Mouse (Mus musculus) lung, postnatal 0 days (tissue): Measurements from ENCODE around the gene Wwc2. TPM values are rescaled to one million over a fixed set of nuclear protein-coding genes. Genes with fewer than 3 reads are reported as not detected.

Experiments used
- ATAC-seq: fragments of 200-750 bp; cut with Nextera tagmentation; 2 replicates; pipeline ENCODE4 v1.8.0; 2017; ENCODE audit warnings: moderate library complexity
- DNase-seq: peaks from one replicate; pipeline ENCODE4 v3.0.0-alpha.2; 2016; ENCODE audit warnings: low spot score
- H3K27ac ChIP-seq: fragments of 300-500 bp; sonication (generic); 2 replicates; pipeline ENCODE4 v1.5.1; 2014; ENCODE audit warnings: antibody characterized with exemption, mild to moderate bottlenecking, low read length, mixed read lengths
- H3K27me3 ChIP-seq: fragments of 300-500 bp; sonication (generic); replicated peaks from 2 replicates; pipeline ENCODE4 v1.6.1; 2014; ENCODE audit warnings: low read length, mixed read lengths; ENCODE audit not compliant: insufficient read depth
- H3K36me3 ChIP-seq: fragments of 300-500 bp; sonication (generic); 2 replicates; pipeline ENCODE4 v1.6.1; 2014; ENCODE audit warnings: low read length, mixed read lengths; ENCODE audit not compliant: insufficient read depth
- H3K4me1 ChIP-seq: fragments of 300-500 bp; sonication (generic); 2 replicates; pipeline ENCODE4 v1.6.1; 2014; ENCODE audit warnings: antibody characterized with exemption, low read depth, low read length, mixed read lengths; ENCODE audit not compliant: insufficient read depth
- H3K4me2 ChIP-seq: fragments of 300-500 bp; sonication (generic); replicated peaks from 2 replicates; pipeline ENCODE4 v1.6.1; 2014; ENCODE audit warnings: low read depth, mild to moderate bottlenecking, low read length, moderate library complexity, mixed read lengths
- H3K4me3 ChIP-seq: fragments of 300-500 bp; sonication (generic); 2 replicates; pipeline ENCODE4 v1.5.1; 2014; ENCODE audit warnings: low read depth, low read length
- H3K9ac ChIP-seq: fragments of 300-500 bp; sonication (generic); replicated peaks from 2 replicates; pipeline ENCODE4 v1.6.1; 2014; ENCODE audit warnings: low read depth, mild to moderate bottlenecking
- H3K9me3 ChIP-seq: fragments of 300-500 bp; sonication (generic); 2 replicates; pipeline ENCODE4 v1.6.1; 2016; ENCODE audit warnings: low read length, mixed read lengths
- CTCF ChIP-seq: IDR thresholded peaks from 2 replicates; pipeline ENCODE4 v1.5.1; 2016; ENCODE audit warnings: antibody characterized with exemption, mild to moderate bottlenecking
- EP300 ChIP-seq: IDR thresholded peaks from 2 replicates; pipeline ENCODE4 v1.6.1; 2016; ENCODE audit warnings: antibody characterized with exemption, mild to moderate bottlenecking, control low read depth
- WGBS: fragments of 180-500 bp; shearing (Covaris S2); extraction: QIAGEN DNeasy Blood & Tissue Kit; methylation state at CpG from one replicate; pipeline ENCODE4 v1.1.7; 2014; 5-methylcytosine and 5-hydroxymethylcytosine counted together
- polyA plus RNA-seq: library from polyadenylated mRNA; unstranded; fragments of >200 nt; fragmentation: Nextera tagmentation; extraction: Ambion mirVana; gene quantifications from 2 replicates; pipeline ENCODE4 v1.2.1, GENCODE M21; 2015

Gene Wwc2
- polyA plus RNA-seq, 1 experiment from 2014 or later: 19.1 TPM

DNA sequence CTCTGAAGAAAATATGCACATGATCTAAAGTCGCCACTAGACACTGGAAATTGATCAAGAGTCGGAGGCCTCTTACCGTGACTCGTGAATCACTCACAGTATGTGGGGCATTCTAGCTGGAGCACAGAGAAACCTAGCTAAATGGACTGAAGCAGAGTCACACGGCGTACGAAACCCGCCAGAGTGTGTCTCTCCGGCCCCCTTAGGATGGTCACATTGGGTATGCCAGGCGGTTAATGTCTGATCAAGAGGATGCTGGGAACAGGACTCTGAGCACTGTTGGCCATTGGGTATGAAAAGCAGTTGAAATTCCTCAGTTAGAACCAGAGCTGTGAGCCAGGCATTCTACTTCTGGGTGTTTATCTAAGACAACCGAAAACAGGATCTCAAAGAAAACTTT is 81.0 kb downstream of the Wwc2 start:
- H3K27ac ChIP-seq: no peak overlapping the region
- H3K9me3 ChIP-seq: no peaks in the 10 kb centered on the region
- H3K4me3 ChIP-seq: no peak overlapping the region
- H3K36me3 ChIP-seq: no peaks in the 10 kb centered on the region
- TF ChIP-seq CTCF (no peak), EP300 (no peak)
- H3K4me2 ChIP-seq: no peak overlapping the region
- ATAC-seq (no peak), DNase-seq (no peak)
- no peaks in the 10 kb centered on the region for H3K27me3 ChIP-seq
- no peak overlapping the region for H3K9ac ChIP-seq
- 95% methylated on average over 11 of the region's 11 CpGs for WGBS
- H3K4me1 ChIP-seq: no peaks in the 10 kb centered on the region

DNA sequence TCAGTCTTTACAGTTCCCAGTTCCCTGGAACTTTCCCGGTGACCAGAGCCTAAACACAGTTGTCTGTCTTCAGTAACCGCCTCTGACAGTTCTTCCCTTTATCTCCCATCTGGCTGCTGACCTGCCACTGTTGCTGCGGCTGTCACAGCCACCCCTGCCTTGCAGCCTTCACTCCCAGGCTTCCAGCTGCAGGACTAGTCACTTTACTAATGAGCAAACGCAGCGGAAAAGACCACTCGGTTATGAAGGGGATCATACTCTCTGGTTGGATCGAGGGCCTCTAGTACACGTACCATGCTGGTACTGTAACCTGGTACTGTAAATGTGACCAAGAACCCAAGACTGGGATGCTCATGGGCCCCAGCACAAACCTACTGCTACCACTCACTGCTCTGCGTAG is 83.7 kb downstream of the Wwc2 start:
- H3K27me3 ChIP-seq: no peaks in the 10 kb centered on the region
- no peak overlapping the region for H3K4me3 ChIP-seq
- H3K4me1 ChIP-seq: 0 out of 2 replicates have a peak, but pooled peaks cover 3% of the 10 kb centered on the region
- H3K36me3 ChIP-seq: no peaks in the 10 kb centered on the region
- H3K9ac ChIP-seq: no peak overlapping the region
- ATAC-seq (no peak), DNase-seq (no peak)
- no peak overlapping the region for H3K27ac ChIP-seq
- WGBS: 67% methylated on average over 9 of the region's 9 CpGs
- no peak overlapping the region for H3K4me2 ChIP-seq
- H3K9me3 ChIP-seq: no peaks in the 10 kb centered on the region
- TF ChIP-seq CTCF: no peak
- TF ChIP-seq EP300: no peak

DNA sequence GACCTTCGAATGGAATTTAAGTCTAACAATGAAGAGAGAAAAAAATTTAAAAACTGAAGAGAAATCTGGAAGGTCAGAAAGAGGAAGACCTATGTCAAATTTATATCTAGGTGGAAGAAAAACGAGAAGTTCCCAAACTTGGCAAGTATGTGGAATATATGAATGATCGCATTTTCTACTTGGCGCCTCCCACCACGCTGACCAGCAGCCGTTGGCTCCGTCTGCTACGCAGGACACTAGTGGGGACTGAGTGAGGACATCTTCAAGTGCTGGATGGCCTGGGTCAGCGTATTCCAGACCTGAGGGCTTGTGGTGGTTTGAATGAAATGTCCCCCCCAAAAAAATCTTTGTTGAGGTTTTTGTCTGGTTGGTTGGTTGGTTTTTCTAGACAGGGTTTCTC is 84.6 kb downstream of the Wwc2 start:
- Histone ChIP-seq H3K9ac (no peak overlapping the region), H3K4me3 (no peak overlapping the region), H3K9me3 (no peaks in the 10 kb centered on the region), H3K27me3 (no peaks in the 10 kb centered on the region), H3K27ac (no peak overlapping the region), H3K4me2 (no peak overlapping the region), H3K4me1 (0 out of 2 replicates have a peak, but pooled peaks cover 3% of the 10 kb centered on the region), H3K36me3 (no peaks in the 10 kb centered on the region)
- ATAC-seq (no peak), DNase-seq (no peak)
- WGBS: 86% methylated on average over 9 of the region's 9 CpGs
- no peak for TF ChIP-seq CTCF

DNA sequence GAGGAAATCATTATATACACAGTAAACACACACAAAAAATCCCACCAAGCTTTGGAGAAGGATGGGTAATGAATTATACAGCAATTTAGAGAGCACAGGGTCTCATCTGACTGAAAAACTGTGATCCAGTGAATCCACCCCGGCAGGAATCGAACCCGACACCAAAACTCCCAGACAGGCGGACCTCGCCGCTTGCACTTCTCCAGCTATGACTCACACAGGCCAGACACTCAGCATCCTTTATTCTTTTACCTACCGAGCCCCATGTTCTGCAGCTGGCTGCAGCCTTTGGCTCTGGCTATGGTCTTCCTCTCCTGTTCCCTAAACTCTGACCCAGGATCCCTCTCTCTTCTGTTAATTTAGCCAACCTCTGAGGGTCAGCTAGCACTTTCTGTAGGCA is 85.5 kb downstream of the Wwc2 start:
- H3K27ac ChIP-seq: no peak overlapping the region
- DNase-seq (no peak), ATAC-seq (no peak)
- H3K9me3 ChIP-seq: no peaks in the 10 kb centered on the region
- no peak overlapping the region for H3K4me2 ChIP-seq
- H3K27me3 ChIP-seq: no peaks in the 10 kb centered on the region
- H3K36me3 ChIP-seq: no peaks in the 10 kb centered on the region
- H3K4me1 ChIP-seq: 0 out of 2 replicates have a peak, but pooled peaks cover 3% of the 10 kb centered on the region
- H3K9ac ChIP-seq: no peak overlapping the region
- no peak for TF ChIP-seq CTCF
- no peak for TF ChIP-seq EP300
- no peak overlapping the region for H3K4me3 ChIP-seq
- WGBS: 87% methylated on average over 7 of the region's 7 CpGs

DNA sequence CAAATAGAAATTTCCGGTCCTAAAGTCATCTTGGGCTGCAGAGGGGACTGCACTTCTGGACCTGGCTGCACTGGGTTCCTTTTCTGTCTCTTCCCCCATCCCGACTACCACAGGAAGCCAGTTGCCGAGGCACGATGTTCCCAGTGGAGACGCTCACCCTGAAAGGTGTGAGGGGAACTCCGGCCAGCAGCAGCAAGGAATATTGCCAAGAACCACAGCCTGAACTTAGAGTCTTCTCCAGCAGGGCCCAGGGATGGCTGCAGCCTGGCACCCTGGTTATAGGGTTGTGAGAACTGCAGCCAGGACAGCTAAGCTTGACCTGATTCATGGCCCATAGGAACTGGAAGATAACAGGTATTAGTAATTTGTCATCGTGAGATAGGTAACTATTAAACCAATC is 86.7 kb downstream of the Wwc2 start:
- 0 out of 2 replicates have a peak, but pooled peaks cover 2% of the 10 kb centered on the region for H3K36me3 ChIP-seq
- 0 out of 2 replicates have a peak, but pooled peaks cover 3% of the 10 kb centered on the region for H3K4me1 ChIP-seq
- no peaks in the 10 kb centered on the region for H3K9me3 ChIP-seq
- DNase-seq (peak; percentile 14), ATAC-seq (no peak)
- TF ChIP-seq EP300 (no peak), CTCF (no peak)
- WGBS: 55% methylated on average over 7 of the region's 7 CpGs
- H3K27me3 ChIP-seq: no peaks in the 10 kb centered on the region
- H3K4me2 ChIP-seq: no peak overlapping the region
- H3K4me3 ChIP-seq: no peak overlapping the region
- no peak overlapping the region for H3K9ac ChIP-seq
- no peak overlapping the region for H3K27ac ChIP-seq

DNA sequence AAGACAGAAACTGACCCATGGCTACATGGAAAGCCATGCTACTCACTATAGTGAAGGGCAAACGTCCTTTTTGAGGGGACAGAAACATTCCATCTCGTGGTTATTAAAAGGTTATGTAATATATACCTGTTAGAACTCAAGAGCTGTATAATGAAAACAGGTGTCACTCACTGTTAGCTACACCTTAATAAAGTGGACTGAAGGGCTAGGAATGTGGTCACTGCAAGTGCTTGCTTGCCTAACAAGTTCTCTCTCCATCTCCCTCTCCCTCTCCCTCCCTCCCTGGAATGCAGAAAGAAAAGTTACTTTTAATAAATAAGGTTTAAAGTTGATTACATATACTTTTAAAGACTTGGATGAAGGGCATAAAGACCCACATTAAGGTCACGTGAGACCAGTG is 88.0 kb downstream of the Wwc2 start:
- Histone ChIP-seq H3K4me2 (no peak overlapping the region), H3K9me3 (no peaks in the 10 kb centered on the region), H3K4me1 (0 out of 2 replicates have a peak, but pooled peaks cover 3% of the 10 kb centered on the region), H3K9ac (no peak overlapping the region), H3K36me3 (0 out of 2 replicates have a peak, but pooled peaks cover 9% of the 10 kb centered on the region), H3K27ac (no peak overlapping the region), H3K27me3 (no peaks in the 10 kb centered on the region), H3K4me3 (no peak overlapping the region)
- 57% methylated on average over 3 of the region's 3 CpGs for WGBS
- TF ChIP-seq CTCF: no peak
- peak; percentile 76; the same call in 1 of the 2 replicates for TF ChIP-seq EP300
- DNase-seq (peak; percentile 88), ATAC-seq (peak; percentile 95)

DNA sequence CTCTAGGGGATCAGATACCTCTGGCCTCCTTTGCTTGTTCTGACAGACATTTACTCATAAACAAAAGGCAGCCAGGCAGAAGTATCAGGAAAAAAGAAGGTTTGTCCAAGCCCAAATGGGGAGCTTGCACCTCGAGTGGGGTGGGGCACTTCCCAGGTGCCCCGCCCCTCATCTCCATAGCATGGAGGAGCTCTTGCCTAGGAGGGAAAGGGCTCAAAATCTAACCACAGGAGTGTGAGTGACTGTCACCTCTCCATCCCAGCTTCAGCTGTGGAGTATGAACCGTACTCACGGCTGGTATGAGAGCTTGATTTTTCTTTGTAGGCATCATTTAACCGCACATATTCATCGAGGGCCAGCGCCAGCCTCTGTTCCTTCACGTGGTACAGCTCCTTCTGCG is 90.4 kb downstream of the Wwc2 start:
- Histone ChIP-seq H3K9ac (no peak overlapping the region), H3K9me3 (no peaks in the 10 kb centered on the region), H3K4me2 (no peak overlapping the region), H3K4me3 (no peak overlapping the region), H3K27ac (no peak overlapping the region), H3K36me3 (0 out of 2 replicates have a peak, but pooled peaks cover 9% of the 10 kb centered on the region), H3K27me3 (no peaks in the 10 kb centered on the region), H3K4me1 (0 out of 2 replicates have a peak, but pooled peaks cover 3% of the 10 kb centered on the region)
- TF ChIP-seq CTCF: no peak
- TF ChIP-seq EP300: no peak
- DNase-seq: no peak
- no peak for ATAC-seq
- 84% methylated on average over 9 of the region's 9 CpGs for WGBS
